Mouse (Mus musculus) heart, adult 2 months (tissue): ENCODE measurements around the gene Kdm1a.

Source experiments
- CTCF ChIP-seq: fragments of 200-600 bp; IDR thresholded peaks from 2 replicates; pipeline ENCODE4 v1.8.1; 2022; ENCODE audit warnings: antibody characterized with exemption, mild to moderate bottlenecking, moderate library complexity
- EP300 ChIP-seq: fragments of 200-500 bp; IDR thresholded peaks from 2 replicates; pipeline ENCODE4 v1.6.1; 2011; ENCODE audit warnings: low read depth, low read length, control low read depth; ENCODE audit not compliant: insufficient read depth

DNA sequence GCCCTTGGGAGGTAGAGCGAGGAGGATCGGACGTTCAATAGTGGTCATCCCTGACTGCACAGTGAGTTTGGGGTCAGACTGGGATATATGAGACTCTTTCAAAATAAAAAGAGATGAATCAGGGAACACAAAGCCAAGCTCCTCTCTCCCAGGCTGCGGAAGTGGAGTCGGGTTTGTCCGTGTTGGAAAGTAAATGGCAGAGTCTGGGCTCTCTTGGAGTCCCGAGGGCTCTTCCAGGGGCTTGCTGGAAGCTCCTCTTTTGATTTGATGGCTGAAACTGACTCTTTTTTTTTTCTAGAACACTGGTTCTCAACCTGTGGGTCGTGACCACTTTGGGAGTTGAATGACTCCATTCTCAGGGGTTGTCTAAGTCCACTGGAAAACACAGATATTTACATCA, 47.7 kb upstream of the Kdm1a start:
- TF ChIP-seq CTCF (no peak), EP300 (no peak)
